Mouse (Mus musculus) hindbrain, embryonic 11.5 days (tissue): ENCODE measurements at regions not wholly inside any gene's neighbourhood (a gene's known extent, or its start where the extent isn't known, plus 50 kb on each side); places are given as distances from the start of the nearest gene placed in this dataset.
A peak's percentile ranks its signal among the peaks of the same experiment; 100 is the strongest.

Experiments
- ATAC-seq: fragments of 200-750 bp; cut with Nextera tagmentation; 2 replicates; pipeline ENCODE4 v1.8.0; 2017; ENCODE audit warnings: mild to moderate bottlenecking, moderate TSS enrichment, moderate library complexity; ENCODE audit not compliant: low FRiP score
- DNase-seq: peaks from one replicate; pipeline ENCODE4 v3.0.0-alpha.2; 2015; ENCODE audit warnings: low spot score
- H3K27ac ChIP-seq: fragments of 300-500 bp; sonication (generic); 2 replicates; pipeline ENCODE4 v1.5.1; 2014; ENCODE audit warnings: mild to moderate bottlenecking, low read depth, low read length
- H3K27me3 ChIP-seq: fragments of 300-500 bp; sonication (generic); 2 replicates; pipeline ENCODE4 v1.6.1; 2014; ENCODE audit warnings: mild to moderate bottlenecking, low read length, moderate library complexity, mixed read lengths; ENCODE audit not compliant: control insufficient read depth, insufficient read depth
- H3K36me3 ChIP-seq: fragments of 300-500 bp; sonication (generic); 2 replicates; pipeline ENCODE4 v1.6.1; 2014; ENCODE audit warnings: mild to moderate bottlenecking, low read length, moderate library complexity, mixed read lengths; ENCODE audit not compliant: control insufficient read depth, insufficient read depth
- H3K4me1 ChIP-seq: fragments of 300-500 bp; sonication (generic); replicated peaks from 2 replicates; pipeline ENCODE4 v1.6.1; 2014; ENCODE audit warnings: low read length, mixed read lengths; ENCODE audit not compliant: control insufficient read depth, insufficient read depth
- H3K4me2 ChIP-seq: fragments of 300-500 bp; sonication (generic); replicated peaks from 2 replicates; pipeline ENCODE4 v1.6.1; 2014; ENCODE audit warnings: mild to moderate bottlenecking, low read depth, low read length
- H3K4me3 ChIP-seq: fragments of 300-500 bp; sonication (generic); 2 replicates; pipeline ENCODE4 v1.5.1; 2014; ENCODE audit warnings: low read depth, low read length
- H3K9ac ChIP-seq: fragments of 300-500 bp; sonication (generic); 2 replicates; pipeline ENCODE4 v1.6.1; 2014; ENCODE audit warnings: low read depth, low read length
- H3K9me3 ChIP-seq: fragments of 300-500 bp; sonication (generic); 2 replicates; pipeline ENCODE4 v1.6.1; 2016; ENCODE audit warnings: low read length; ENCODE audit not compliant: control insufficient read depth
- WGBS: fragments of 180-500 bp; shearing (Covaris S2); extraction: QIAGEN DNeasy Blood & Tissue Kit; methylation state at CpG from one replicate; pipeline ENCODE4 v1.1.7; 2014; 5-methylcytosine and 5-hydroxymethylcytosine counted together

- H3K9me3 ChIP-seq, result no peaks in the 10 kb centered on the region
- no peak for ATAC-seq
- no peak for DNase-seq
- no peaks in the 10 kb centered on the region for H3K27me3 ChIP-seq
- H3K27ac ChIP-seq, result no peak overlapping the region
- H3K4me3 ChIP-seq, result no peak overlapping the region
- WGBS, result 74% methylated on average over 13 of the region's 13 CpGs
- no peaks in the 10 kb centered on the region for H3K4me1 ChIP-seq
- no peaks in the 10 kb centered on the region for H3K36me3 ChIP-seq
- no peak overlapping the region for H3K4me2 ChIP-seq
- H3K9ac ChIP-seq, result no peak overlapping the region
These were observed 119.7 kb upstream of the Kazn start for GRCm38 (mm10) chr4:142358866-142359265.

DNA sequence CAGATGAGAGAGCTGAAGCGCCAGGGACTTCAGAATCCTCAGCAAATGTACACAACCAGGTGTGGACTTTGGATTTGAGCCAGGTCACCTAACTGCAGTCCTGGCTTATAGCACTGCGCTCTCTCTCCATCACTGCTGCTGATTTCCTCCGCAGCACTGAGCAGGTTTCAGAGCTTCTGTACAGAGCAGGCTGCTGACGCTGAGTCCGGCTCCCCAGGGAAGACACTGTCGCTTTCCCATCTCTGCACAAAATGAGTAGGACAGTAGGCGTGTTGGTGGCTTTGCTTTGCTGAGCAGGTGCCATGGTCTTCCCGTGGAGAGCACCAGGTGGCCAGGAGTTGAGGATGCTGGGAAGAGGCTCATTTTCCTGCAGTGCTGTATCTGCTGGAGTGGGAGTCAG is 116.2 kb upstream of the Kazn start:
- Histone ChIP-seq H3K36me3 (no peaks in the 10 kb centered on the region), H3K27me3 (no peaks in the 10 kb centered on the region), H3K9ac (no peak overlapping the region), H3K4me1 (no peaks in the 10 kb centered on the region), H3K4me3 (no peak overlapping the region), H3K4me2 (no peak overlapping the region), H3K9me3 (no peaks in the 10 kb centered on the region), H3K27ac (no peak overlapping the region)
- WGBS, result 82% methylated on average over 8 of the region's 8 CpGs
- DNase-seq, result no peak
- no peak for ATAC-seq

GRCm38 (mm10) chr4:142353526-142353925 is 114.3 kb upstream of the Kazn start:
- Histone ChIP-seq H3K9me3 (no peaks in the 10 kb centered on the region), H3K9ac (no peak overlapping the region), H3K27ac (no peak overlapping the region), H3K4me3 (no peak overlapping the region), H3K27me3 (no peaks in the 10 kb centered on the region), H3K4me1 (no peaks in the 10 kb centered on the region), H3K4me2 (no peak overlapping the region), H3K36me3 (no peaks in the 10 kb centered on the region)
- no peak for DNase-seq
- ATAC-seq, result no peak
- WGBS, result 83% methylated on average over 7 of the region's 7 CpGs

- Histone ChIP-seq H3K27me3 (no peaks in the 10 kb centered on the region), H3K9me3 (no peaks in the 10 kb centered on the region), H3K4me2 (no peak overlapping the region), H3K27ac (no peak overlapping the region), H3K4me3 (no peak overlapping the region), H3K36me3 (no peaks in the 10 kb centered on the region), H3K9ac (no peak overlapping the region), H3K4me1 (no peaks in the 10 kb centered on the region)
- no peak for DNase-seq
- 93% methylated on average over 3 of the region's 3 CpGs for WGBS
- ATAC-seq, result no peak
These were observed 112.6 kb upstream of the Kazn start for GRCm38 (mm10) chr4:142351831-142352230.

DNA sequence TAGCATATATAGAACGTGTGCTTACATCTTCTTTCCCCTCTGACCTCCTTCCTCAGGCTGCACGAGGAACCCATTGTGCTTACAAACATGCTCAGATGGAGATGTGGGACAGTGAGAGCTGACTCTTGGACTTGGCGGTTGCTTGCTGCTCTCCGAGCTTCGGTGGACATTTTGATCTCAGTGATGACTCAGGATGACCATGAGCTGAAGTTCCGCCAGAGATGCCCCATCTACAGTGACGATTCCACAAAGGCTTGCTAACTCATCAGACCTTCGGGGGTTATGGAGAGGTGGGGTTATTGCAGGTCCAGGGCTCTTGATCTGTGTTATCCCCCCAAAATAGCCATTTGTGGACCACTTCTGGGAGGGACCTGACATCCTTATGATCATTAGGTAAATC is 111.8 kb upstream of the Kazn start:
- no peak overlapping the region for H3K27ac ChIP-seq
- WGBS, result 89% methylated on average over 8 of the region's 8 CpGs
- no peak overlapping the region for H3K4me3 ChIP-seq

DNA sequence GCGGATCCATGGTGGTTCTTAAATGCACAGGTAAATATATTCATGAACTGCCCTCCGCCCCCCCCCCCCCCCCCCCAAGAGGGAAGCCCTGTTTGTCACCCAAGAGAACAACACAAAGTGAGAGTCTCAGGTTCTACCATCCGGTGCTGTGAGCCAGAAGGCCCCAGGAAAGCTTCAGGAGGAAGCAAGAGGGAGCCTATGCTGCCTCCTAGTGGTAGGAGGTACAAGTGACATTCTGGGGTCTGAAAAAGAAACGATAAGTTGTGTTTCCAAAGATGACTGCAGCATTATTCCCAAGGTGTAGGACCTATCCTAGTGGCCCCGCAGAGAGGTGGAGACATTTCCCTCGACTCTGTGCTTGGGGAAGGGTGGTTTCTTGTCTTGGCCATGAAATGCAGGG is 109.7 kb upstream of the Kazn start:
- Histone ChIP-seq H3K27ac (no peak overlapping the region), H3K36me3 (no peaks in the 10 kb centered on the region), H3K9ac (no peak overlapping the region), H3K27me3 (no peaks in the 10 kb centered on the region), H3K4me3 (no peak overlapping the region), H3K4me1 (no peaks in the 10 kb centered on the region; the same call in 1 of the 2 replicates), H3K4me2 (no peak overlapping the region), H3K9me3 (no peaks in the 10 kb centered on the region)
- WGBS, result 45% methylated on average over 6 of the region's 6 CpGs
- peak; percentile 56 for DNase-seq
- ATAC-seq, result no peak

More for the DNA sequence above, 111.8 kb upstream of the Kazn start:
- no peaks in the 10 kb centered on the region for H3K27me3 ChIP-seq
- no peak for DNase-seq
- H3K4me1 ChIP-seq, result no peaks in the 10 kb centered on the region
- H3K36me3 ChIP-seq, result no peaks in the 10 kb centered on the region
- H3K4me2 ChIP-seq, result no peak overlapping the region
- no peak for ATAC-seq
- no peaks in the 10 kb centered on the region for H3K9me3 ChIP-seq
- H3K9ac ChIP-seq, result no peak overlapping the region

- Histone ChIP-seq H3K9me3 (no peaks in the 10 kb centered on the region), H3K27ac (no peak overlapping the region), H3K4me3 (no peak overlapping the region), H3K4me1 (peaks cover 2% of the 10 kb centered on the region; the same call in 1 of the 2 replicates), H3K9ac (no peak overlapping the region), H3K27me3 (no peaks in the 10 kb centered on the region), H3K4me2 (no peak overlapping the region), H3K36me3 (no peaks in the 10 kb centered on the region)
- ATAC-seq (no peak), DNase-seq (no peak)
- 69% methylated on average over 19 of the region's 19 CpGs for WGBS
These were observed 103.4 kb upstream of the Kazn start for GRCm38 (mm10) chr4:142342482-142343206.

DNA sequence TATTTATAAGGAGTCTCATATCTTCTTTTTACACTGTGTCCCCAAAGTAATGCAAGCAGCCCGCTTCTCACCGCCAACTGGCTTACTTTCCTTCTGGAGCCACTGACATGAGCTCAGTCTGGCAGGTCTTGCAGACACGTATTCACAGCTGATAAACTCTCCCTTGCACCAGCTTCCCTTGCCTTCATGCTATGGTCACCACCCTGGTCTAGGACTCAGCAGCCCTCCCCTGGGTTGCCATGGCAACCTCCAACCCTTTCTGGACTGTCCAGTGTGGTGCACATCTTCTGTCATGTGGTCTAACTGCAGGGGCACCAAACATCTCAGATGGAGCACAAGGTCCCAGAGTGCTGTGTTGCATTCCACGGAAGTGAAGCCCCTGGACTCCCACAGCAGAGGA is 102.1 kb upstream of the Kazn start:
- H3K36me3 ChIP-seq, result no peaks in the 10 kb centered on the region
- H3K4me3 ChIP-seq, result no peak overlapping the region
- no peaks in the 10 kb centered on the region for H3K27me3 ChIP-seq
- WGBS, result 61% methylated on average over 4 of the region's 4 CpGs
- H3K9ac ChIP-seq, result no peak overlapping the region
- H3K4me1 ChIP-seq, result peaks cover 2% of the 10 kb centered on the region; the same call in 1 of the 2 replicates
- no peak overlapping the region for H3K4me2 ChIP-seq
- no peaks in the 10 kb centered on the region for H3K9me3 ChIP-seq
- H3K27ac ChIP-seq, result no peak overlapping the region
- peak; percentile 25 for DNase-seq
- 0 out of 2 replicates have a peak, but pooled peaks have one; percentile 13 for ATAC-seq

- DNase-seq, result peak; percentile 42
- Histone ChIP-seq H3K36me3 (no peaks in the 10 kb centered on the region), H3K4me1 (peaks cover 2% of the 10 kb centered on the region; the same call in 1 of the 2 replicates), H3K27ac (no peak overlapping the region), H3K9me3 (no peaks in the 10 kb centered on the region), H3K4me2 (no peak overlapping the region), H3K4me3 (no peak overlapping the region), H3K27me3 (no peaks in the 10 kb centered on the region), H3K9ac (no peak overlapping the region)
- ATAC-seq, result peak; percentile 72
- 10% methylated on average over 3 of the region's 3 CpGs for WGBS
These were observed 100.9 kb upstream of the Kazn start for GRCm38 (mm10) chr4:142340057-142340456.
